Comparison of ENCODE assay signal across 10 mouse cellular contexts in the genomic region with DNA sequence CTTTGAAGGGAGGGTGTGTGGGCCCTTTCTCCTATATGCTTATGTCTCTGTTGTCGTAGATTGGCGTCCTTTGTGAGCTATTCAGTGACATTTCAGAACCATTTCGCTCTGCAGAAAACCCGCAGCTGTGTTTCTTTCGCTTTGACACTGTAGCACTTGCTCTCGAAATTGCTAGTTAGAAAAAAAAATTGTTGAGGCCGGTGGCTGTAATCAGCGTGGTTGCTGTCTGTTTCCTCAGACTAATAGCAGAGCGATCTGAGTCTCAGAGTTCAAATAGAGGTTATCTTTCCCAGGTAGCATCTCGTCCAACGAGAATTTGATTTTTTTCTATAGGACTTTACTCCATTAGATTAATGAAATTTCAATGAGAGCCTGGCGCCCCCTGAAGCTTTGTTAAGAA.
DNase-seq lines count a peak whose midpoint lies in the region; ATAC-seq and TF ChIP-seq lines count a peak whose summit lies in the region.
"Had no signal": no experiment of that assay in that cellular context is flagged by ENCODE, and none has a peak within 500 bp of the region (broad histone marks: within the 10 kb centered on the region; RNA-seq: fewer than 3 reads in every experiment).

No protein-coding gene starts in this region.

- H3K4me2 ChIP-seq in heart, embryonic 14.5 days (ENCODE audit: low read length), result peak overlapping the region; percentile 48
- H3K4me2 ChIP-seq in hindbrain, embryonic 16.5 days (ENCODE audit: low read length), result peak overlapping the region; percentile 48
- H3K4me2 ChIP-seq in midbrain, embryonic 13.5 days (replicated peaks), result peak overlapping the region; percentile 34

- no peak for ATAC-seq in heart, embryonic 14.5 days (ENCODE audit: insufficient number of reproducible peaks, insufficient read depth, low FRiP score, low read depth)
- ATAC-seq in hindbrain, embryonic 16.5 days, result no peak
- ATAC-seq in midbrain, embryonic 13.5 days, result no peak
- no peak for ATAC-seq in activated CD4-positive, CD25-positive, alpha-beta regulatory T cell, adult 4 months

- H3K4me3 ChIP-seq in heart, embryonic 14.5 days (ENCODE audit: control insufficient read depth in 1 of 2, insufficient read depth in 1 of 2, low read depth in 1 of 2, low read length in 2 of 2), result 0 out of 4 replicates have a peak overlapping the region, but pooled peaks of 1 of the 2 experiments have one; percentile 6
- H3K4me3 ChIP-seq in hindbrain, embryonic 16.5 days (ENCODE audit: low read length), result peak overlapping the region; percentile 23
- no peak overlapping the region for H3K4me3 ChIP-seq in midbrain, embryonic 13.5 days (replicated peaks)

- H3K4me1 ChIP-seq in heart, embryonic 14.5 days (ENCODE audit: control insufficient read depth in 2 of 2, insufficient read depth in 2 of 2, low read length in 2 of 2), result no peaks in the 10 kb centered on the region
- peaks cover 8% of the 10 kb centered on the region; the same call in 1 of the 2 replicates for H3K4me1 ChIP-seq in hindbrain, embryonic 16.5 days (ENCODE audit: control insufficient read depth, insufficient read depth, low read depth, low read length)
- H3K4me1 ChIP-seq in midbrain, embryonic 13.5 days (replicated peaks), result peaks cover 12% of the 10 kb centered on the region

- H3K27me3 ChIP-seq in heart, embryonic 14.5 days (ENCODE audit: control insufficient read depth, insufficient read depth, low read length), result peaks cover 12% of the 10 kb centered on the region
- H3K27me3 ChIP-seq in hindbrain, embryonic 16.5 days (replicated peaks; ENCODE audit: control insufficient read depth, insufficient read depth, low read length), result no peaks in the 10 kb centered on the region
- no peaks in the 10 kb centered on the region for H3K27me3 ChIP-seq in midbrain, embryonic 13.5 days

- WGBS in heart, embryonic 14.5 days, result 40% methylated on average over 12 of the region's 12 CpGs
- WGBS in hindbrain, embryonic 16.5 days, result 27% methylated on average over 12 of the region's 12 CpGs
- WGBS in midbrain, embryonic 13.5 days, result 32% methylated on average over 12 of the region's 12 CpGs

- no peaks in the 10 kb centered on the region for H3K9me3 ChIP-seq in heart, embryonic 14.5 days (ENCODE audit: control insufficient read depth, low read length)
- H3K9me3 ChIP-seq in hindbrain, embryonic 16.5 days (ENCODE audit: control insufficient read depth, low read length), result no peaks in the 10 kb centered on the region
- no peaks in the 10 kb centered on the region for H3K9me3 ChIP-seq in midbrain, embryonic 13.5 days

- no peak overlapping the region for H3K9ac ChIP-seq in heart, embryonic 14.5 days (ENCODE audit: low read length)
- peak overlapping the region; percentile 7; the same call in 1 of the 2 replicates for H3K9ac ChIP-seq in hindbrain, embryonic 16.5 days (ENCODE audit: low read depth, low read length)
- H3K9ac ChIP-seq in midbrain, embryonic 13.5 days (replicated peaks), result no peak overlapping the region

- DNase-seq in heart, adult 9 months (ENCODE audit: low spot score in 2 of 2), result no peak
- peak; percentile 74 for DNase-seq in brain, embryonic 14.5 days (ENCODE audit: low read depth)
- no peak for DNase-seq in right cerebral cortex, postnatal 25 days
- no peak for DNase-seq in adrenal gland, postnatal 25 days
- DNase-seq: cerebellum, postnatal 36 days; lung, postnatal 36 days had no signal

- TF ChIP-seq POLR2A in brain, embryonic 14.5 days (IDR thresholded peaks at IDR 0.05; ENCODE audit: borderline replicate concordance, extremely low read depth, insufficient read depth, insufficient read length, poor library complexity, severe bottlenecking), result no peak

- H3K36me3 ChIP-seq in heart, embryonic 14.5 days (ENCODE audit: control insufficient read depth, insufficient read depth, low read length), result no peaks in the 10 kb centered on the region
- no peaks in the 10 kb centered on the region for H3K36me3 ChIP-seq in hindbrain, embryonic 16.5 days (ENCODE audit: control insufficient read depth, insufficient read depth, low read length)
- H3K36me3 ChIP-seq in midbrain, embryonic 13.5 days, result no peaks in the 10 kb centered on the region

- no peak overlapping the region for H3K27ac ChIP-seq in heart, embryonic 14.5 days (replicated peaks in 1 of 2; ENCODE audit: control insufficient read depth in 1 of 2, insufficient read depth in 1 of 2, low read depth in 2 of 2, low read length in 2 of 2)
- peak overlapping the region; percentile 65 for H3K27ac ChIP-seq in hindbrain, embryonic 16.5 days (ENCODE audit: low read depth, low read length)
- 0 out of 2 replicates have a peak overlapping the region, but pooled peaks have one; percentile 40 for H3K27ac ChIP-seq in midbrain, embryonic 13.5 days

- TF ChIP-seq CTCF in brain, embryonic 14.5 days (IDR thresholded peaks at IDR 0.05; ENCODE audit: borderline replicate concordance, extremely low read depth, insufficient read depth, insufficient read length), result no peak

Comparison
In these comparisons a context has a peak if more than half of its experiments do, and no peak if none do; other contexts are left out.
1. H3K27ac ChIP-seq: peak in hindbrain, embryonic 16.5 days (single experiment) and midbrain, embryonic 13.5 days (single experiment); none in heart, embryonic 14.5 days (0 of 2).
2. Peak in every context shown above with its lines, with median percentiles within 50 percentile points of each other: H3K4me2 ChIP-seq.